Mouse (Mus musculus) liver, postnatal 0 days (tissue): ENCODE results near the gene Slc22a16. TPM values are rescaled to one million over a fixed set of nuclear protein-coding genes. Genes with fewer than 3 reads are reported as not detected.

ENCODE experiments used
- ATAC-seq: fragments of 200-750 bp; cut with Nextera tagmentation; 2 replicates; pipeline ENCODE4 v1.8.0; 2017; ENCODE audit warnings: mild to moderate bottlenecking, moderate library complexity
- DNase-seq: peaks from one replicate; pipeline ENCODE4 v3.0.0-alpha.2; 2016
- H3K27ac ChIP-seq: fragments of 300-500 bp; sonication (generic); 2 replicates; pipeline ENCODE4 v1.5.1; 2014; ENCODE audit warnings: antibody characterized with exemption, moderate library complexity, mild to moderate bottlenecking, low read depth
- H3K27me3 ChIP-seq: fragments of 300-500 bp; sonication (generic); 2 replicates; pipeline ENCODE4 v1.6.1; 2014; ENCODE audit warnings: low read length, control low read depth, mixed read lengths; ENCODE audit not compliant: insufficient read depth
- H3K36me3 ChIP-seq: fragments of 300-500 bp; sonication (generic); replicated peaks from 2 replicates; pipeline ENCODE4 v1.6.1; 2014; ENCODE audit warnings: mild to moderate bottlenecking, control low read depth, low read length, moderate library complexity, mixed read lengths; ENCODE audit not compliant: insufficient read depth
- H3K4me1 ChIP-seq: fragments of 300-500 bp; sonication (generic); 2 replicates; pipeline ENCODE4 v1.6.1; 2014; ENCODE audit warnings: antibody characterized with exemption, mild to moderate bottlenecking, control low read depth; ENCODE audit not compliant: insufficient read depth
- H3K4me2 ChIP-seq: fragments of 300-500 bp; sonication (generic); 2 replicates; pipeline ENCODE4 v1.6.1; 2014; ENCODE audit warnings: low read depth, mild to moderate bottlenecking, low read length, moderate library complexity, mixed read lengths
- H3K4me3 ChIP-seq: fragments of 300-500 bp; sonication (generic); 2 replicates; pipeline ENCODE4 v1.5.1; 2014; ENCODE audit warnings: low read depth, low read length
- H3K9ac ChIP-seq: fragments of 300-500 bp; sonication (generic); replicated peaks from 2 replicates; pipeline ENCODE4 v1.6.1; 2014; ENCODE audit warnings: mild to moderate bottlenecking, moderate library complexity
- H3K9me3 ChIP-seq: fragments of 300-500 bp; sonication (generic); 2 replicates; pipeline ENCODE4 v1.6.1; 2016; ENCODE audit warnings: mild to moderate bottlenecking, control low read depth, low read length, mixed read lengths
- CTCF ChIP-seq: sonication (generic); IDR thresholded peaks from 2 replicates; pipeline ENCODE4 v1.5.1; 2016; ENCODE audit warnings: antibody characterized with exemption, low read depth
- EP300 ChIP-seq: IDR thresholded peaks from 2 replicates; pipeline ENCODE4 v1.6.1; 2016; ENCODE audit warnings: antibody characterized with exemption, low read depth, mild to moderate bottlenecking
- WGBS: fragments of 180-500 bp; shearing (Covaris S2); extraction: QIAGEN DNeasy Blood & Tissue Kit; methylation state at CpG from one replicate; pipeline ENCODE4 v1.1.7; 2014; ENCODE audit not compliant: insufficient replicate concordance; 5-methylcytosine and 5-hydroxymethylcytosine counted together
- polyA plus RNA-seq: library from polyadenylated mRNA; unstranded; fragments of >200 nt; fragmentation: Nextera tagmentation; extraction: Ambion mirVana; gene quantifications from 2 replicates; pipeline ENCODE4 v1.2.1, GENCODE M21; 2015

The Slc22a16 gene
- polyA plus RNA-seq, 1 experiment from 2014 or later: not detected

DNA sequence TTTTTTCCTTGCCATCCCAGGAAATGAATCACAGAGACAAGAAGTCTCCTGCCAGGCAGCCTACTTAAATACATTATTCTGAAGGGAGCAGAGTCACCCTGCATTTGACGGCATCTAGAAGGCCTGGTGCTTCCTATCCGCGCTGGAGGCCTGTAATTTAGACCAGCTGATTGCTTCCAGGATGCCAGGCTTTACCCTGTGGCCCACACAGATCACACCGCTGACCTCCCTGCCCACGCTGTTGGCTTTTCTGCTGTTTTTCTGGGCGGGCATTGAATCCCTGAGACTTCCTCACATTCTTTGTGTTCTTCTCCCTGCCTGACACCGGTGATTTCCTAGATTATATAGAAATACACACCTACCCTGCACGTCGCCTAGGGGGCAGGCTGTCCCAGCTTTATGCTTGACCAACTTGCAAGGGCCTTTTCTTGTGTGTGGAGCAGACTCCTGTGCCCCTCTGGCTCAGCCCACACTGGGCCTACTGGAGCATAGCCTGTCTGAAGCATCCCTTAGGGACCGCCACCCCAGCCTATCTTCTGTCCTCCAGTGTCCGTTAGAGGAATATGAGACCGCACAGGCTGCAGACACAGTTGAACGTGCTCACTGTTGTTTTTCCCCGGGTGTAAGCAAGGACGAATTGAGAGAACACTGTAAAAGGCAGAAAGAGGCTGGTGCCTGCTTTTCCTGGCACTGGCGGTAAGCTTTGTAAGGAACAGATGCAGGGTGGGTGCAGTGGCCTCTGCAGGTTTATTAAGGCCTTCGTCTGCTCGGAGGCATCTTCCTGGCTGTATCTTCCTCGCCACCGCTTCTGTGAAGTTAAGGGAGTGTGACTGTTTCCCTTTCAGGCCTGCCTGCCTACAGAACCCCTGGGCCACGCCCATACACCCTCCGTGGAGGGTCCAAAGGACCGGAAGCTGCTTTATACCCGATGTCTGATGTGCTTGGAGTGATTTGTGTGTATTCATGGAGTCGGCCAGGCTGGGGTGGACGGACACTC lies 69.0 kb downstream of the Slc22a16 start:
- Histone ChIP-seq H3K27me3 (no peaks in the 10 kb centered on the region), H3K9me3 (no peaks in the 10 kb centered on the region), H3K4me2 (no peak overlapping the region), H3K4me3 (no peak overlapping the region), H3K9ac (no peak overlapping the region), H3K27ac (no peak overlapping the region), H3K36me3 (no peaks in the 10 kb centered on the region), H3K4me1 (no peaks in the 10 kb centered on the region)
- DNase-seq (no peak), ATAC-seq (no peak)
- no peak for TF ChIP-seq EP300
- TF ChIP-seq CTCF: 0 out of 2 replicates have a peak, but pooled peaks have one; percentile 9
- WGBS: 72% methylated on average over 26 of the region's 26 CpGs

DNA sequence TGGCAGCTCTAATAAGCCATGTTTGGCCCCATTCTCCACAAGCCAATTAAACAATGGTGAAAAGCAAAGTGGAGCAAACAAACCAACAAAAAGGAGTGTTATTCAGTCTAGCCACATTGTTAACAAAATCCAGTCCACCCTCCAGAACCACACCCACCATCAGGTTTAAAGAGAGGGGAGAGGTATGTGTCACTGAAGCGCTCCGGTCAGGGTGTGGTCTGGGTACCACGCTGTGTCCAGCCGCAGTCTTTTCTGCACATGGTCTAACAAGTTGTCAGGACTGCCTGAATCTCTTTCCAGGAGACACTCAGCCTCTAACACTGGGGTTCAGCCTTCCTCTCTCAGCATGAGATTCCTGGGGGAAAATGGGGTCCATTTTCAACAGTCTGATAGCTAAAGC lies 70.3 kb downstream of the Slc22a16 start:
- Histone ChIP-seq H3K4me2 (no peak overlapping the region), H3K27me3 (no peaks in the 10 kb centered on the region), H3K4me1 (no peaks in the 10 kb centered on the region), H3K36me3 (no peaks in the 10 kb centered on the region), H3K27ac (no peak overlapping the region), H3K9ac (no peak overlapping the region), H3K9me3 (no peaks in the 10 kb centered on the region), H3K4me3 (no peak overlapping the region)
- ATAC-seq (no peak), DNase-seq (no peak)
- TF ChIP-seq CTCF: no peak
- no peak for TF ChIP-seq EP300
- 93% methylated on average over 4 of the region's 4 CpGs for WGBS

DNA sequence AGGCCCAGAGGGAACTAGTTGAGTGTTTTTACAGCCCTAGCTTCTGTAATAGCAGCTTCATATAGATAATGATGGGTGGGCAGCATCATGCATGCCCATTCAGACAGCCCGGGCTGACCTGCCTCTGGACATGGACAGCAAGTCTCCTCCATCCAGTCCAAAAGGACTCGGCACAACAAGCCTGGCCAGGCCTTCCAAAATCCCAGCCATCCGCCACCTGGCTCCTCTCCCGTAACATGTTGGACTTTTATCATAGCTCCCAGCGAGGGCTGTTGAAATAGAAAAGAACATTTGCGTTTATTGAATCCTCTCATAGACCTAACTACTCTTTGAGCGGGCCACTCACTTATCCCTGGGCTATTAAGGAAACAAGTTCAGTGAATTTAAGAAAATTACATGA lies 71.8 kb downstream of the Slc22a16 start:
- H3K27me3 ChIP-seq: no peaks in the 10 kb centered on the region
- H3K9me3 ChIP-seq: no peaks in the 10 kb centered on the region
- no peak overlapping the region for H3K9ac ChIP-seq
- TF ChIP-seq CTCF: no peak
- no peak for TF ChIP-seq EP300
- no peak overlapping the region for H3K4me2 ChIP-seq
- H3K4me3 ChIP-seq: no peak overlapping the region
- no peaks in the 10 kb centered on the region for H3K36me3 ChIP-seq
- 86% methylated on average over 7 of the region's 7 CpGs for WGBS
- H3K27ac ChIP-seq: no peak overlapping the region
- ATAC-seq (no peak), DNase-seq (no peak)
- H3K4me1 ChIP-seq: no peaks in the 10 kb centered on the region

DNA sequence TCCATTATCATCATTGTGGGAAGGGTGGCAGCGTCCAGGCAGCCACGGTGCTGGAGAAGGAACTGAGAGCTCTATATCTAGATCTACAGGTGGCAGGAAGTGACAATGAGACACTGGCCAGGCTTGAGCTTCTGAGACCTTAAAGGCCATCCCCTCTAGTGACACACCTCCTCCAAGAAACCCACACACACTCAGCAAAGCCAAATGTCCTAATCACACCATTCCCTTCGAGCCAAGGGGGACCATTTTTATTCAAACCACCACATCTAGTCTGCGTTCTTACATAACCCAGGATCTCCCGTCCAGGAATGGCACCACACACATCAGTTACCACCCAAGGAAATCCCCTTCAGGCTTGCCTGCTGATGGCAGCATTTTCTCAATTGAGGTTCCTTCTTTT lies 73.0 kb downstream of the Slc22a16 start:
- no peak for DNase-seq
- Histone ChIP-seq H3K9me3 (no peaks in the 10 kb centered on the region), H3K27ac (no peak overlapping the region), H3K4me1 (no peaks in the 10 kb centered on the region), H3K9ac (no peak overlapping the region), H3K4me3 (no peak overlapping the region), H3K4me2 (no peak overlapping the region), H3K27me3 (no peaks in the 10 kb centered on the region), H3K36me3 (no peaks in the 10 kb centered on the region)
- 59% methylated on average over 5 of the region's 5 CpGs for WGBS
- no peak for ATAC-seq
- TF ChIP-seq EP300: no peak
- no peak for TF ChIP-seq CTCF

DNA sequence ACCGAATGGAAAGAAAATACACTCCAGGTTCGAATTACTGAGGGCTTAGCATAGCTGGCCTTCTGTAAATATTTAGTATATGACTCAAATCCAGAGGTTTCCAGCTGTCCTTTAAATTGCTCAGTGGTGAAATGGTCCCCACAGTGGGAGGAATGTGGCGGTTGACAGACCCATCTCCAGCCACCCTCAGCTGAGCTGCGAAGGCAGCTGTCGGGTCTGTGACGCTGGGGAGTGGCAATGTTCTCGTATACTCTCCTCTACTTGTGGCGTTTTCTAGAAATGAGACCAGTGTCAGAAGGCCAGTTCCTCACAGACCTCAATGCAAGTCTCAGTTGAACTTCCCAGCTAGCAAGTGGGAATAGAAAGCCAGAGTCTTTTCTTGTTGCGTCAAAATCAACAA lies 74.3 kb downstream of the Slc22a16 start:
- WGBS: 61% methylated on average over 9 of the region's 9 CpGs
- no peaks in the 10 kb centered on the region for H3K27me3 ChIP-seq
- no peak for TF ChIP-seq EP300
- TF ChIP-seq CTCF: no peak

DNA sequence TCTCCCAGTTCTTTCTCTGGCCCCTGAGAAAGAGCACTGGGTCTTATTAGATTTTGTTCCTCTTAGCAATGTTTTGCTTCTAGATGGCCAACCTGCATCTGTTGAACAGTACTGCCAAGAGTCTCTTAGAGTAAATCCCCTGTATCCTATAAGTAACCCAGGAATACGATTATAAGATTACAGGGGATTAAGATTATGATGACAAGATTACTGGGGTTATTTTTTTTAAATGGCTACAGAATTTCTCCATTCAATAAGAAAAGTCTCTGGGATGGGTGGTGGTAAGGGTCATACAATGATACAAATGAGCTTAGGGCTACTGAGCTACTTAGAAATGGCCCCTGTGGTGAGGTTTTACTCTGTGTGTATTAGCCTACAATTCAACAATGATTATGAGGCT lies 75.2 kb downstream of the Slc22a16 start:
- no peak for DNase-seq
- H3K9ac ChIP-seq: no peak overlapping the region
- 77% methylated on average over 1 of the region's 1 CpGs for WGBS
- H3K4me3 ChIP-seq: no peak overlapping the region
- H3K9me3 ChIP-seq: no peaks in the 10 kb centered on the region
- TF ChIP-seq EP300 (no peak), CTCF (no peak)
- no peaks in the 10 kb centered on the region for H3K36me3 ChIP-seq
- no peak overlapping the region for H3K4me2 ChIP-seq
- no peak overlapping the region for H3K27ac ChIP-seq
- H3K27me3 ChIP-seq: no peaks in the 10 kb centered on the region
- no peaks in the 10 kb centered on the region for H3K4me1 ChIP-seq
- ATAC-seq: no peak

More for the DNA sequence above, 74.3 kb downstream of the Slc22a16 start:
- no peak for DNase-seq
- Histone ChIP-seq H3K9me3 (no peaks in the 10 kb centered on the region), H3K36me3 (no peaks in the 10 kb centered on the region), H3K4me3 (no peak overlapping the region), H3K9ac (no peak overlapping the region), H3K27ac (no peak overlapping the region), H3K4me1 (no peaks in the 10 kb centered on the region), H3K4me2 (no peak overlapping the region)
- ATAC-seq: no peak
